Mouse (Mus musculus): ENCODE measurements at regions not wholly inside any gene's neighbourhood (a gene's known extent, or its start where the extent isn't known, plus 50 kb on each side); places are given as distances from the start of the nearest gene placed in this dataset.

DNA sequence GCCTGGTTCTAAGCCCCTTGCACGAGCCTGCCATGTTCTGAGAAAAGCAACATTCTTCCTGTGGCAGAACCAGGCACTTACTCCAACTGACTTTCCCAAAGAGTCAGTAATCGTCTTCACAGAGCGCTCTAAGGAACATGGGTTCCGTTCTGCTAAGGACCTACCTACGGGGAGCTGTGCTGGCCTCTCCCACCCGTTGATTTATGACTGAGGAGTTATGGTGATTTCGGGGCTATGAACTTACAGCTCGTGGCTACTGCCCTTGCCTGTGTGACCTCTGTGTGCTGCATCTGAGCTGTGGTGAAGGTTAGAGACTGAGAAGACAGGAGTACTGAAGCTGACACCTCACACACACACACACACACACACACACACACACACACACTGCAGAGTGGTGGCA, 243.9 kb downstream of the Ccdc91 start:
- Histone ChIP-seq H3K9me3 (no peaks in the 10 kb centered on the region), H3K4me3 (replicated peaks) (no peak overlapping the region), H3K36me3 (replicated peaks; ENCODE audit: low read length) (no peaks in the 10 kb centered on the region), H3K4me1 (no peaks in the 10 kb centered on the region), H3K27me3 (replicated peaks) (peaks cover 34% of the 10 kb centered on the region)
- TF ChIP-seq GATA1 (IDR thresholded peaks at IDR 0.05; ENCODE audit: borderline replicate concordance, low read length), result no peak
- TF ChIP-seq FLI1 (IDR thresholded peaks at IDR 0.05; ENCODE audit: low read length), result no peak

DNA sequence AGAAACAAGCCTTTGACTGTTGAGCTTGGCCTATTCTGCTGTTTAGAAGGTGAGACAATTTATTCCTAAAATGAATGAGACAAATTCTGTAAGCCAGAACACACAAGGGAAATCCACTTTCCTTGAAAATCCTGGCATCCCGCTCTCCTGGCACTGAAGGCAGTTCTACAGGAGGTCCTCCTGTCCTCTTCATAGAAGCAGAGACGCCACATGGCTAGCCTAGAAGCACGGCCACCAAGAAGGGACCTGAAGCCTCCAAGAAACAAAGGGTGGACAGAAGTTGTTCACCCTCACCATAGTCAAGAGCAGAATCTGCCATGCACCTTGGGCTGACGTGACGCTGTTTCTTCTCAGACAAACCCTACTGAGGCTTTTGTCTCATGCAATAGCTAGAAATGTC, 247.7 kb downstream of the Ccdc91 start:
- TF ChIP-seq FLI1 (IDR thresholded peaks at IDR 0.05; ENCODE audit: low read length) (no peak), GATA1 (IDR thresholded peaks at IDR 0.05; ENCODE audit: borderline replicate concordance, low read length) (no peak)
- no peaks in the 10 kb centered on the region for H3K36me3 ChIP-seq (replicated peaks; ENCODE audit: low read length)
- peaks cover 32% of the 10 kb centered on the region for H3K27me3 ChIP-seq (replicated peaks)

DNA sequence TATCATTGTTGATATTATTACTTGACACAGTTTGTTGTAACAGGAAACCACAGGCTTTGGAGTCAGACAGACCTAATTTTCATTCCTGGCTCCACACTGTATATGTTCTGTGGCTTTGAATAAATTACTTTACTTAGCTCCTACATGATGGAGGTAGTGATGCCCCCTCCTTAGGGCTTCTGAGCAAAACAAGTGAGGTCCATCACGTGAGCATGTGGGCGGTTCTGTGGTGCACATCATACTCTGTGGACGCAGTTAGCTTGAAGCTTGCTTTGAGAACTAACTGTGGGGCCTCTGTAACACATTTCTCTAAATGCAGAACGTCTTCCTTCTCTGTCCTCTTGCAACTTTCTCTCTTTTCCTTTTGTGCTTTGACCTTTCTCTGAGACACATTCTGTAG, 251.4 kb downstream of the Ccdc91 start:
- H3K4me1 ChIP-seq, result peaks cover 21% of the 10 kb centered on the region
- no peak overlapping the region for H3K4me3 ChIP-seq (replicated peaks)
- H3K27me3 ChIP-seq (replicated peaks), result peaks cover 13% of the 10 kb centered on the region
- no peaks in the 10 kb centered on the region for H3K9me3 ChIP-seq
- no peaks in the 10 kb centered on the region for H3K36me3 ChIP-seq (replicated peaks; ENCODE audit: low read length)
- no peak for TF ChIP-seq GATA1 (IDR thresholded peaks at IDR 0.05; ENCODE audit: borderline replicate concordance, low read length)
- TF ChIP-seq FLI1 (IDR thresholded peaks at IDR 0.05; ENCODE audit: low read length), result no peak

More for the DNA sequence above, 247.7 kb downstream of the Ccdc91 start:
- Histone ChIP-seq H3K9me3 (no peaks in the 10 kb centered on the region), H3K4me1 (peaks cover 17% of the 10 kb centered on the region), H3K4me3 (replicated peaks) (no peak overlapping the region)

DNA sequence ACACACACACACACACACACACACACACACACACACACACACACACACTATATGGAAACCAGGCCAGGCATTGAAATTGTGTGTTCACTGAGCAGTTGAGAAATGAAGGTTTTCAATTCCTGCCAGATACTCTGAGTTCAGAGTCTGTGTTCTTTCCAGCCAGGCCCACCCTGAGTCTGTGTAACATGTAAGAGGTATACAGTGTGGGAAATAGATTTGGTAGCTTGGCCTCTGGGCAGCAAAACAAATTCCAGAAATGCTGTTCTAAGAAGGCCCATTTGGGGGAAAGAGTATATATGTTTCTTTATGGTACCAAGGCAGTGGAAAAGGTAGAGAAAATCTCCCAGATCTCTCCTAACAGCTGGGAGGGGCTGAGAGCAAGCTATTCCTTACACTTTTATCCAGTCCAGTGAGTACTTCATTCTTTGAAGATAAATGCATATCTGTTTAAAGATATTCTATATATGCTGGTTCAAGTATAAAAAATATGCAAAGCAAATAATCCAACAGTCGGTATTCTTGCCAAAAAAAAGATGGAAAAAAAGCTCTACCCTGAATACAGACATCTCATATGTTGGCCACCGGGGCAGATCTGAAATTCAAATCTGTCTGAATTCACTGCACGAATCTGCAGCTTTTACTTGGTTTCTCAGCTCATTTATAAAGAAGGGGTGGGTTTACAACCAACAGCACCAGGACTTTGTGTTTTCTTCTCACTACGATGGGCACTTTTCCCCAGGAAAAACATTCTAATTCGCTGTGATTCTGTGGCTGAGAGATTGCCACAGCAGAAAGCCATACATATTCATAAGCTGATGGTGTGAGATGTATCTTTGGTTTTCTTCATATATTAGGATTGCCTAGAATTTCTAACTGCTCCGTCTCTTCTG, 252.3 kb downstream of the Ccdc91 start:
- Histone ChIP-seq H3K4me3 (replicated peaks) (no peak overlapping the region), H3K9me3 (no peaks in the 10 kb centered on the region), H3K4me1 (peaks cover 21% of the 10 kb centered on the region), H3K36me3 (replicated peaks; ENCODE audit: low read length) (no peaks in the 10 kb centered on the region), H3K27me3 (replicated peaks) (peaks cover 8% of the 10 kb centered on the region)
- TF ChIP-seq FLI1 (IDR thresholded peaks at IDR 0.05; ENCODE audit: low read length), result no peak
- no peak for TF ChIP-seq GATA1 (IDR thresholded peaks at IDR 0.05; ENCODE audit: borderline replicate concordance, low read length)

DNA sequence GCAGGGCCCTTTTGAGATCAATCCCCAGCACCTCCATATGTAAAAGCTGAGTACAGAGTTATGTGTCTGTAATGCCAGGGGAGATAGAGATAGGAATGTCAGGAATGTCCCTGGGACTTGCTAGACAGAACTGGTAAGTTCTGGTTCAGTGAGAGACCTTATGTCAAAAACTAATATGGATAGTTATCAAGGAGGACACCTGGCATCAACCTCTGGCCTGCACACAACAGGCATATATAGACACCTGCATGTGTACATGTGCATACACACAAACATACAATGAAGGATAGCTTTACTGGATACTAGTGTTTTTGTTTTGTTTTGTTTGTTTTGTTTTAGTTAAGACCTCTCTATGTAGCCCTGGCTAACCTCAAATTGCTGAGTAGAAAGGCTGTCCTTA, 254.1 kb downstream of the Ccdc91 start:
- Histone ChIP-seq H3K4me3 (replicated peaks) (no peak overlapping the region), H3K4me1 (peaks cover 21% of the 10 kb centered on the region), H3K27me3 (replicated peaks) (peaks cover 6% of the 10 kb centered on the region), H3K9me3 (0 out of 2 replicates have a peak, but pooled peaks cover 2% of the 10 kb centered on the region), H3K36me3 (replicated peaks; ENCODE audit: low read length) (no peaks in the 10 kb centered on the region)
- TF ChIP-seq GATA1 (IDR thresholded peaks at IDR 0.05; ENCODE audit: borderline replicate concordance, low read length), result no peak
- no peak for TF ChIP-seq FLI1 (IDR thresholded peaks at IDR 0.05; ENCODE audit: low read length)

DNA sequence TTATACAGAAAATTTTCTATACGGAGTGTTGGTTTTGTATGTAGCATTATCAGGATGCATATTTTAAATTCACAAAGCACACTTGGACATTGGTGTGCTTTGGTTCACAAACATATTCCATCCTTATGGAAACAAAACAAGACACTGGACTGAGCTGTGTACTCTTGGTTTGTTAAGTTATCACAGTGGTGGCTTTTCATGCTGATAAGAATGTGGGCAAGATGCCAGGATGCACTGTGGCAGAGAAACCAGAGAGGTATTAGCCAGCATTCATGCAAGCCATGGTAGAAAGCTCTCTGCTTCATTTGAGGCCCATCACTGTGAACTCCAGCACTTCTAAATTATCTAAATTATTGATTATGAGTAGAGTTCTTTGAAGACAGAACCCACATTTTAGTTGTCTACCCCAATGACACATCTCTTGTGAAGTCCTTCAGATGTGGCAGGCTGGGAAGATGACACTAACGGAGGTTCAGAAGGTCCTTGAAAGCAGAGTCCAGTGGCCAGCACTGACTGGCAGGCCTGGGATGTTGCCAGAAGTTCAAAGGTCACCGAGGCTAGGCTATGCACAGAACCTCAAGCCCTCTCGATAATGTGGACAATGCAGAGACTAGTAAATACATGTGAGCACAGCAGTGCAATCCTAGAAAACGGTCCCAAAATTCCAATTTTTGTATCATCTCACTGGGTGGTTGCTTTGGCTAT, 263.1 kb downstream of the Ccdc91 start:
- Histone ChIP-seq H3K36me3 (replicated peaks; ENCODE audit: low read length) (no peaks in the 10 kb centered on the region), H3K9me3 (peaks cover 8% of the 10 kb centered on the region; the same call in 1 of the 2 replicates), H3K4me1 (peaks cover 9% of the 10 kb centered on the region), H3K27me3 (replicated peaks) (peaks cover 3% of the 10 kb centered on the region), H3K4me3 (replicated peaks) (no peak overlapping the region)
- TF ChIP-seq FLI1 (IDR thresholded peaks at IDR 0.05; ENCODE audit: low read length), result no peak

DNA sequence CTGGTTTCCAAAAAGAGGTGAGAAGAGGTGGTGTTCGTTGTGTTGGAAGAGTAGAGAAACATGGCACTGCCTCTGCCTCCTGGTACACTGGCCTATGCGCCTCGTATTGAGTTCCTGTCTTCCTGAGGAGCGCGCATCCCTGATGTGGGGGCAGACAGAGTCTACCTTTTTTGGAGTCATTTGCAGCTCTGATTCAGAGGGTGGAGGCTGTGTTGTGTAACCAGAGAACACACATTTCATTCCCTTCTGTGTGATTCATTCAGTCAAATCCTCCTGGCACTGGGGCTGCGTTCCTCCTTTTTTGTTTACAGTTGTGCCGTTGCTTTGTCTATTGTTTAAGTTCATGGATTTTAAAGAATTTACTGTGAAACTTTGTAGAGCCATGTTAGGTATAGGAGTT, 265.8 kb downstream of the Ccdc91 start:
- H3K4me1 ChIP-seq, result peaks cover 16% of the 10 kb centered on the region
- H3K9me3 ChIP-seq, result peaks cover 6% of the 10 kb centered on the region; the same call in 1 of the 2 replicates
- H3K36me3 ChIP-seq (replicated peaks; ENCODE audit: low read length), result no peaks in the 10 kb centered on the region
- H3K27me3 ChIP-seq (replicated peaks), result peaks cover 3% of the 10 kb centered on the region
- TF ChIP-seq GATA1 (IDR thresholded peaks at IDR 0.05; ENCODE audit: borderline replicate concordance, low read length) (no peak), FLI1 (IDR thresholded peaks at IDR 0.05; ENCODE audit: low read length) (no peak)
- H3K4me3 ChIP-seq (replicated peaks), result no peak overlapping the region

DNA sequence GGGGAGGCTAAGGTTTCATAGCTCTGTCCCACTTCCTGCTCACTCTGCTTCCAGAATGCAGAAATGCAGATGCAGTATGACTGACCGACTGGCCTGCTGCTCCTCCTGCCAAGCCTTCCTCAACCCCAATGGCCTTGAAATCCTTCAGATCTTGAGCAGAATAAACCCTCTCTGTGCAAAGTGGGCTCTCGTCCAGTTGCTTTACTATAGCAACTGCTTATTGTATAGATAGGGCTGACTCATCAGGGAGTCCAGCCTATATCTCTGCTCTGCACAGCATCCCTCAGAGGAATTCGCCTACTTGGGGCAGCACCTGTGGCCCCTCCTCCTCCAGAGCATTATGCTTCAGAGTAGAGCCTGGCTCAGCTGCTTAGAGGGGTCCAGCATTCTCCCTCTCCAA, 268.5 kb downstream of the Ccdc91 start:
- H3K36me3 ChIP-seq (replicated peaks; ENCODE audit: low read length), result no peaks in the 10 kb centered on the region
- H3K9me3 ChIP-seq, result peaks cover 6% of the 10 kb centered on the region; the same call in 1 of the 2 replicates
- peaks cover 20% of the 10 kb centered on the region for H3K4me1 ChIP-seq
- H3K4me3 ChIP-seq (replicated peaks), result no peak overlapping the region
- TF ChIP-seq FLI1 (IDR thresholded peaks at IDR 0.05; ENCODE audit: low read length), result no peak
- no peak for TF ChIP-seq GATA1 (IDR thresholded peaks at IDR 0.05; ENCODE audit: borderline replicate concordance, low read length)
- peaks cover 4% of the 10 kb centered on the region for H3K27me3 ChIP-seq (replicated peaks)

DNA sequence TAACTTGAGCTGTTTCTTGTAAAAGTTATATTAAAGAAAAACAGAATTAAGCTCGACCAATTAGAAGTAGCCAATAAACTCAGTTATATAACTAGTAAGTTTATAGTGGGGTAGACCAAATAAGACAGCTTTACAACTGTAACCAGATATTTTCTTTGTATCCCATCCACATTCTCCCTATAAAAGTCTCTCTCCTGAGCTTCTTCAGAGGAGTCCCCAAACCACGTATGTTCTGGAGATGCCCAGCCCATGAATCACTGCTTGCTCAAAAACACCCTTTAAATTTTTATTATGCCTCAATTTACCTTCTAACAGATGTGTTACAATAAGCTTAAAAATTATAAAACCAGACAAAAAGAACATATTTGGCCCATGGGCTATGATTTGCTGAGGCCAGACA, 270.1 kb downstream of the Ccdc91 start:
- H3K9me3 ChIP-seq, result peaks cover 6% of the 10 kb centered on the region; the same call in 1 of the 2 replicates
- TF ChIP-seq GATA1 (IDR thresholded peaks at IDR 0.05; ENCODE audit: borderline replicate concordance, low read length) (no peak), FLI1 (IDR thresholded peaks at IDR 0.05; ENCODE audit: low read length) (no peak)
- H3K27me3 ChIP-seq (replicated peaks), result peaks cover 4% of the 10 kb centered on the region
- peaks cover 30% of the 10 kb centered on the region for H3K4me1 ChIP-seq
- H3K36me3 ChIP-seq (replicated peaks; ENCODE audit: low read length), result no peaks in the 10 kb centered on the region
- no peak overlapping the region for H3K4me3 ChIP-seq (replicated peaks)

DNA sequence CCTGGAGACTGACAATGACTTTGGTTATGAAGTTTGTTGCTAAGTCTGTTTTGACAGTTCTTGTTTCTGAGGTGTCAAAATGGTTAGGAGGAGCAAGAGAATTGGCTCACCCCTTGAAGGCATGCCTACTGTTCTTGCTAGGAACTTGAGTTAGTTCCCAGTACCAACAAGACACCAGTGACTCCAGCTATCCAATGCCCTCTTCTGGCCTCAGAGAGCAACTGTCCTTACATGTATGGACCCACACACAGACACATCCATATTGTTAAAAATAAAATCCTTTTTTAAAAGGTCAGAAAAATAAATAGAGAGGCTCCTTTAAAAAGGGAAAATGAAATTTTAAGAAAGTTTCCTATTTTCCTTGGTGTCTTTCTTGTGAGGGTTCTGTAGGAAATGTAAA, 272.3 kb downstream of the Ccdc91 start:
- no peaks in the 10 kb centered on the region for H3K36me3 ChIP-seq (replicated peaks; ENCODE audit: low read length)
- TF ChIP-seq GATA1 (IDR thresholded peaks at IDR 0.05; ENCODE audit: borderline replicate concordance, low read length) (no peak), FLI1 (IDR thresholded peaks at IDR 0.05; ENCODE audit: low read length) (no peak)
- H3K27me3 ChIP-seq (replicated peaks), result peaks cover 1% of the 10 kb centered on the region
- H3K4me3 ChIP-seq (replicated peaks), result no peak overlapping the region
- H3K9me3 ChIP-seq, result 0 out of 2 replicates have a peak, but pooled peaks cover 3% of the 10 kb centered on the region
- H3K4me1 ChIP-seq, result peaks cover 53% of the 10 kb centered on the region

Measured in megakaryocyte, embryonic 14.5 days (primary cell).